34 mouse cellular contexts compared by ENCODE assay signal in genomic region chr5:143033277-143033676, GRCm38 (mm10).
DNase-seq lines count a peak whose midpoint lies in the region; ATAC-seq and TF ChIP-seq lines count a peak whose summit lies in the region.
"Had no signal": no experiment of that assay in that cellular context is flagged by ENCODE, and none has a peak within 500 bp of the region (broad histone marks: within the 10 kb centered on the region; RNA-seq: fewer than 3 reads in every experiment).

No protein-coding gene starts in this region.

- H3K27me3 ChIP-seq in hindbrain, embryonic 11.5 days (ENCODE audit: control insufficient read depth, insufficient read depth, low read length), result no peaks in the 10 kb centered on the region
- no peaks in the 10 kb centered on the region for H3K27me3 ChIP-seq in hindbrain, postnatal 0 days (ENCODE audit: insufficient read depth, low read length)
- H3K27me3 ChIP-seq in CH12.LX (replicated peaks), result no peaks in the 10 kb centered on the region
- H3K27me3 ChIP-seq in forebrain, postnatal 0 days (ENCODE audit: insufficient read depth, low read length), result no peaks in the 10 kb centered on the region
- H3K27me3 ChIP-seq: heart, embryonic 13.5 days; intestine, embryonic 15.5 days; limb, embryonic 15.5 days; liver, embryonic 13.5 days; midbrain, embryonic 15.5 days; stomach, embryonic 15.5 days had no signal

- H3K36me3 ChIP-seq in hindbrain, embryonic 11.5 days (ENCODE audit: control insufficient read depth, insufficient read depth, low read length), result no peaks in the 10 kb centered on the region
- no peaks in the 10 kb centered on the region; the same call in 1 of the 2 replicates for H3K36me3 ChIP-seq in hindbrain, postnatal 0 days (ENCODE audit: insufficient read depth, low read length)
- H3K36me3 ChIP-seq in CH12.LX (replicated peaks in 1 of 2; ENCODE audit: control insufficient read depth in 1 of 2, insufficient read depth in 1 of 2, low read length in 1 of 2), result peaks cover 25 to 63% of the 10 kb centered on the region in 2 experiments
- no peaks in the 10 kb centered on the region for H3K36me3 ChIP-seq in forebrain, postnatal 0 days (ENCODE audit: insufficient read depth)
- H3K36me3 ChIP-seq: midbrain, embryonic 15.5 days; stomach, embryonic 15.5 days had no signal

- DNase-seq in hindbrain, embryonic 11.5 days (ENCODE audit: low spot score), result no peak
- no peak for DNase-seq in hindbrain, postnatal 0 days (ENCODE audit: low spot score)
- DNase-seq in CH12.LX (ENCODE audit: extremely low read depth), result no peak
- no peak for DNase-seq in thymus, postnatal 36 days
- DNase-seq in forebrain, postnatal 0 days, result no peak
- no peak for DNase-seq in cerebellum, adult 8-10 months
- DNase-seq: adrenal gland, adult 2 months; adrenal gland, postnatal 36 days; cerebellum, adult 9-10 months; cerebellum, postnatal 36 days; embryo, embryonic 11 days; gastrocnemius, postnatal 14 days; heart, adult 11 months; heart, postnatal 10 days; kidney, adult 2 months; kidney, postnatal 10 days; liver, embryonic 13.5 days; lung, adult 18-20 months; lung, postnatal 4 days; thymus, postnatal 14 days had no signal

- TF ChIP-seq POLR2A in CH12.LX (IDR thresholded peaks at IDR 0.05; ENCODE audit: low read depth, low read length), result no peak

- no peaks in the 10 kb centered on the region for H3K9me3 ChIP-seq in hindbrain, embryonic 11.5 days (ENCODE audit: control insufficient read depth, low read length)
- no peaks in the 10 kb centered on the region for H3K9me3 ChIP-seq in hindbrain, postnatal 0 days (ENCODE audit: low read length)
- no peaks in the 10 kb centered on the region for H3K9me3 ChIP-seq in CH12.LX (replicated peaks; ENCODE audit: low read length)
- H3K9me3 ChIP-seq in forebrain, postnatal 0 days (ENCODE audit: low read length), result no peaks in the 10 kb centered on the region
- H3K9me3 ChIP-seq: heart, embryonic 13.5 days; hindbrain, embryonic 10.5 days; intestine, embryonic 15.5 days; limb, embryonic 15.5 days; liver, embryonic 13.5 days; midbrain, embryonic 15.5 days; stomach, embryonic 15.5 days had no signal

- H3K79me2 ChIP-seq in CH12.LX (replicated peaks; ENCODE audit: control insufficient read depth, extremely low read depth, insufficient read depth, poor library complexity, severe bottlenecking), result 0 out of 2 replicates have a peak, but pooled peaks cover 3% of the 10 kb centered on the region

- no peak overlapping the region for H3K4me2 ChIP-seq in hindbrain, embryonic 11.5 days (replicated peaks; ENCODE audit: low read depth, low read length)
- no peak overlapping the region for H3K4me2 ChIP-seq in hindbrain, postnatal 0 days (ENCODE audit: low read depth, low read length)
- H3K4me2 ChIP-seq in CH12.LX (ENCODE audit: insufficient read depth, low read depth, poor library complexity, severe bottlenecking), result no peak overlapping the region
- no peak overlapping the region for H3K4me2 ChIP-seq in forebrain, postnatal 0 days (ENCODE audit: low read depth)
- H3K4me2 ChIP-seq: heart, embryonic 13.5 days; intestine, embryonic 15.5 days; limb, embryonic 15.5 days; liver, embryonic 13.5 days; midbrain, embryonic 15.5 days; stomach, embryonic 15.5 days had no signal

- no peak for TF ChIP-seq EP300 in CH12.LX (IDR thresholded peaks at IDR 0.05; ENCODE audit: low read length)

- 88% methylated on average over 3 of the region's 3 CpGs for WGBS in hindbrain, embryonic 11.5 days
- 82% methylated on average over 3 of the region's 3 CpGs for WGBS in hindbrain, postnatal 0 days
- WGBS in forebrain, postnatal 0 days, result 88% methylated on average over 3 of the region's 3 CpGs

- no peaks in the 10 kb centered on the region; the same call in 1 of the 2 replicates for H3K4me1 ChIP-seq in hindbrain, embryonic 11.5 days (replicated peaks; ENCODE audit: control insufficient read depth, insufficient read depth, low read length)
- no peaks in the 10 kb centered on the region for H3K4me1 ChIP-seq in hindbrain, postnatal 0 days (ENCODE audit: insufficient read depth, low read length)
- peaks cover 24 to 62% of the 10 kb centered on the region in 2 experiments for H3K4me1 ChIP-seq in CH12.LX (ENCODE audit: control insufficient read depth in 1 of 2, insufficient read depth in 2 of 2)
- no peaks in the 10 kb centered on the region for H3K4me1 ChIP-seq in forebrain, postnatal 0 days (ENCODE audit: insufficient read depth)
- H3K4me1 ChIP-seq: limb, embryonic 15.5 days; midbrain, embryonic 15.5 days; stomach, embryonic 15.5 days had no signal

- dilution Hi-C loops in CH12.LX (cut with MboI; ENCODE audit: extremely low pct_ligation_motif_present, extremely low pct_unique_long_range_greater_than_20kb, low sequenced_read_pairs), result no loop called here

- no peak for TF ChIP-seq RAD21 in CH12.LX (IDR thresholded peaks at IDR 0.05; ENCODE audit: low read depth, low read length)

- in situ Hi-C loops in CH12.LX (cut with MboI; ENCODE audit: low pct_ligation_motif_present, low pct_unique_long_range_greater_than_20kb, low sequenced_read_pairs), result no loop called here

- 0 out of 2 replicates have a peak overlapping the region, but pooled peaks have one; percentile 20 for H3K27ac ChIP-seq in hindbrain, embryonic 11.5 days (ENCODE audit: low read depth, low read length)
- no peak overlapping the region for H3K27ac ChIP-seq in hindbrain, postnatal 0 days
- no peak overlapping the region; the same call in 1 of the 2 replicates for H3K27ac ChIP-seq in CH12.LX (ENCODE audit: insufficient read depth, low read depth)
- H3K27ac ChIP-seq in forebrain, postnatal 0 days (ENCODE audit: low read depth, low read length), result no peak overlapping the region
- H3K27ac ChIP-seq: hindbrain, embryonic 10.5 days; intestine, embryonic 15.5 days; limb, embryonic 15.5 days; midbrain, embryonic 15.5 days; stomach, embryonic 15.5 days had no signal

- no peak overlapping the region for H3K9ac ChIP-seq in hindbrain, embryonic 11.5 days (ENCODE audit: low read depth, low read length)
- H3K9ac ChIP-seq in hindbrain, postnatal 0 days (replicated peaks; ENCODE audit: low read length), result no peak overlapping the region
- 0 out of 2 replicates have a peak overlapping the region, but pooled peaks have one; percentile 24 for H3K9ac ChIP-seq in CH12.LX (ENCODE audit: insufficient read depth, low read depth)
- no peak overlapping the region for H3K9ac ChIP-seq in forebrain, postnatal 0 days
- H3K9ac ChIP-seq: intestine, embryonic 15.5 days; limb, embryonic 15.5 days; liver, embryonic 13.5 days; midbrain, embryonic 15.5 days; stomach, embryonic 15.5 days had no signal

- TF ChIP-seq CTCF in hindbrain, postnatal 0 days (IDR thresholded peaks at IDR 0.05; ENCODE audit: low read depth), result no peak
- no peak for TF ChIP-seq CTCF in CH12.LX (conservative IDR thresholded peaks at IDR 0.05 in 1 of 2, IDR thresholded peaks at IDR 0.05 in 1 of 2; ENCODE audit: low read depth in 2 of 2, low read length in 2 of 2)
- no peak for TF ChIP-seq CTCF in forebrain, postnatal 0 days (IDR thresholded peaks at IDR 0.05; ENCODE audit: low read depth)

- H3K4me3 ChIP-seq in hindbrain, embryonic 11.5 days (ENCODE audit: low read depth, low read length), result no peak overlapping the region
- H3K4me3 ChIP-seq in hindbrain, postnatal 0 days (ENCODE audit: low read length), result no peak overlapping the region
- H3K4me3 ChIP-seq in CH12.LX (replicated peaks in 1 of 3; ENCODE audit: low read depth in 2 of 3, low read length in 2 of 3, poor library complexity in 1 of 3), result no peak overlapping the region
- no peak overlapping the region for H3K4me3 ChIP-seq in forebrain, postnatal 0 days (ENCODE audit: low read depth, low read length)
- H3K4me3 ChIP-seq: erythroblast, embryonic 14.5 days; heart, embryonic 13.5 days; hindbrain, embryonic 10.5 days; intestine, embryonic 15.5 days; limb, embryonic 15.5 days; liver, embryonic 13.5 days; midbrain, embryonic 15.5 days; stomach, embryonic 15.5 days had no signal

- no peak for ATAC-seq in hindbrain, embryonic 11.5 days (ENCODE audit: low FRiP score)
- no peak for ATAC-seq in hindbrain, postnatal 0 days
- ATAC-seq in common myeloid progenitor, adult 5-6 weeks (replicated peaks; ENCODE audit: low read depth, poor library complexity, severe bottlenecking), result 0 out of 2 replicates have a peak, but pooled peaks have one; percentile 41
- ATAC-seq in megakaryocyte, adult 5-6 weeks (ENCODE audit: poor library complexity, severe bottlenecking), result peak; percentile 71
- no peak for ATAC-seq in forebrain, postnatal 0 days
- ATAC-seq: activated CD4-positive, CD25-positive, alpha-beta regulatory T cell, adult 4 months; CD4-positive, CD25-positive, alpha-beta regulatory T cell, adult 4 months; forebrain, embryonic 16.5 days; hindbrain, embryonic 16.5 days; intestine, embryonic 15.5 days; lung, postnatal 0 days; midbrain, embryonic 15.5 days had no signal

TF ChIP-seq in CH12.LX, 34 proteins besides CTCF, POLR2A, EP300 and RAD21:
- no peak for TF ChIP-seq TBP (conservative IDR thresholded peaks at IDR 0.05; ENCODE audit: low read depth, low read length)
- no peak for TF ChIP-seq SMC3 (IDR thresholded peaks at IDR 0.05; ENCODE audit: low read depth, low read length)
- no peak for TF ChIP-seq E2F4 (IDR thresholded peaks at IDR 0.05; ENCODE audit: insufficient replicate concordance, low read depth, low read length)
- no peak for TF ChIP-seq ZMIZ1 (IDR thresholded peaks at IDR 0.05; ENCODE audit: low read depth, low read length)
- no peak for TF ChIP-seq JUND (conservative IDR thresholded peaks at IDR 0.05; ENCODE audit: low read depth, low read length)
- TF ChIP-seq ZNF384 (IDR thresholded peaks at IDR 0.05; ENCODE audit: low read depth, low read length), result no peak
- no peak for TF ChIP-seq CHD2 (IDR thresholded peaks at IDR 0.05; ENCODE audit: low read length)
- TF ChIP-seq NRF1 (IDR thresholded peaks at IDR 0.05; ENCODE audit: low read depth, low read length), result no peak
- TF ChIP-seq POLR2AphosphoS2 (IDR thresholded peaks at IDR 0.05; ENCODE audit: low read depth, low read length), result no peak
- no peak for TF ChIP-seq GABPA (IDR thresholded peaks at IDR 0.05; ENCODE audit: insufficient replicate concordance, low read depth, low read length)
- no peak for TF ChIP-seq RCOR1 (conservative IDR thresholded peaks at IDR 0.05; ENCODE audit: low read depth, low read length)
- no peak for TF ChIP-seq ETS1 (conservative IDR thresholded peaks at IDR 0.05; ENCODE audit: low read depth, low read length)
- no peak for TF ChIP-seq ZC3H11A (IDR thresholded peaks at IDR 0.05; ENCODE audit: low read depth, low read length)
- no peak for TF ChIP-seq KAT2A (IDR thresholded peaks at IDR 0.05; ENCODE audit: insufficient replicate concordance, low read length)
- no peak for TF ChIP-seq JUN (IDR thresholded peaks at IDR 0.05; ENCODE audit: insufficient read depth, low read depth, low read length)

Comparison
In these comparisons a context has a peak if more than half of its experiments do, and no peak if none do; other contexts are left out.
1. ATAC-seq: peak in common myeloid progenitor, adult 5-6 weeks (single experiment) and megakaryocyte, adult 5-6 weeks (single experiment); none in hindbrain, embryonic 11.5 days (single experiment), hindbrain, postnatal 0 days (single experiment) and forebrain, postnatal 0 days (single experiment).